Comparison of ENCODE assay signal across 17 mouse cellular contexts in the genomic region with DNA sequence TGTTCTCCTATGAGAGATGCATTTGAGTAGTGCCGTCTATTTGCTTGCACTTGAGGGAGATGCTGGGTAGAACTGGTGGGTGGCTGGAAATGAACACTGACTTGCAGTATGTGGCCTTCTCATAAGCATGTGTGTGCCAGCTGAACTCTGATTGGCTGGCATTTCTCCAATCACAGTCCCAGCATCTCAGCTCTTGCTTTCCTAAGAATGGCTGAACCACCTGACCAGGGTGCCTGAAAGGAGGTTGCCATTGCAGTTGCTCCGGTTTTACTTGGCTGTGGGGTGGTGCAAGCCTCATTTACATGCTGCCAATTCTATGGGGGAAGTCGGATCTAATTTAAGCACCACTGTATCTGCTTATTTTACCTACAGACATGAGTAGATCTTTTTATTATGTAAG.
A peak's percentile ranks its signal among the peaks of the same experiment; 100 is the strongest.
DNase-seq lines count a peak whose midpoint lies in the region; ATAC-seq and TF ChIP-seq lines count a peak whose summit lies in the region.
"Had no signal": no experiment of that assay in that cellular context is flagged by ENCODE, and none has a peak within 500 bp of the region (broad histone marks: within the 10 kb centered on the region; RNA-seq: fewer than 3 reads in every experiment).

No protein-coding gene starts in this region.

- H3K4me3 ChIP-seq in forebrain, embryonic 14.5 days (ENCODE audit: low read depth, low read length) = no peak overlapping the region
- H3K4me3 ChIP-seq in forebrain, embryonic 12.5 days (replicated peaks) = no peak overlapping the region
- no peak overlapping the region for H3K4me3 ChIP-seq in cerebellum, adult 2 months (replicated peaks; ENCODE audit: insufficient read depth, low read depth, low read length)
- no peak overlapping the region for H3K4me3 ChIP-seq in heart, embryonic 10.5 days
- H3K4me3 ChIP-seq: heart, embryonic 13.5 days; hindbrain, embryonic 10.5 days; lung, embryonic 15.5 days; neural tube, embryonic 13.5 days had no signal

- peak; percentile 71 for DNase-seq in forebrain, embryonic 14.5 days (ENCODE audit: low spot score)
- DNase-seq in cerebellum, adult 2 months = peak; percentile 42 to 58
- peak; percentile 5 to 17 for DNase-seq in frontal cortex, postnatal 14 days (ENCODE audit: low spot score in 2 of 2)
- DNase-seq in right cerebral cortex, postnatal 14 days = peak; percentile 6
- DNase-seq in heart, embryonic 10.5 days (ENCODE audit: low spot score) = no peak
- DNase-seq in kidney, adult 18-20 months = no peak
- DNase-seq in urinary bladder, adult 18-20 months (ENCODE audit: low spot score in 2 of 2) = no peak
- DNase-seq: embryo, embryonic 11 days; gastrocnemius, postnatal 14 days; kidney, postnatal 14 days; layer of hippocampus, adult 9-11 months; liver had no signal

- TF ChIP-seq CTCF in cerebellum, adult 2 months (IDR thresholded peaks at IDR 0.05; ENCODE audit: borderline replicate concordance, insufficient read depth, low read depth, low read length) = no peak

- no peaks in the 10 kb centered on the region for H3K27me3 ChIP-seq in forebrain, embryonic 14.5 days (replicated peaks; ENCODE audit: control insufficient read depth, insufficient read depth, low read length)
- H3K27me3 ChIP-seq in forebrain, embryonic 12.5 days = no peaks in the 10 kb centered on the region
- no peaks in the 10 kb centered on the region for H3K27me3 ChIP-seq in cerebellum, adult 2 months (ENCODE audit: control insufficient read depth, insufficient read depth, low read length)
- peaks cover 3% of the 10 kb centered on the region; the same call in 1 of the 2 replicates for H3K27me3 ChIP-seq in heart, embryonic 10.5 days (ENCODE audit: insufficient read depth, poor library complexity, severe bottlenecking)
- H3K27me3 ChIP-seq: lung, embryonic 15.5 days; neural tube, embryonic 13.5 days had no signal

- 44% methylated on average over 3 of the region's 3 CpGs for WGBS in forebrain, embryonic 14.5 days
- 58% methylated on average over 3 of the region's 3 CpGs for WGBS in forebrain, embryonic 12.5 days
- 16% methylated on average over 3 of the region's 3 CpGs for WGBS in cerebellum, adult 2 months
- WGBS in heart, embryonic 10.5 days = 78% methylated on average over 3 of the region's 3 CpGs

- no peak for TF ChIP-seq POLR2A in cerebellum, adult 2 months (IDR thresholded peaks at IDR 0.05; ENCODE audit: borderline replicate concordance, insufficient read depth, low read length)

- no peak overlapping the region for H3K27ac ChIP-seq in forebrain, embryonic 14.5 days (ENCODE audit: low read depth, low read length)
- no peak overlapping the region for H3K27ac ChIP-seq in forebrain, embryonic 12.5 days
- H3K27ac ChIP-seq in cerebellum, adult 2 months (ENCODE audit: insufficient read depth, low read length) = peak overlapping the region; percentile 67; the same call in 1 of the 2 replicates
- H3K27ac ChIP-seq in heart, embryonic 10.5 days = no peak overlapping the region
- H3K27ac ChIP-seq: heart, embryonic 13.5 days; hindbrain, embryonic 10.5 days; lung, embryonic 15.5 days; neural tube, embryonic 13.5 days had no signal

- no peak overlapping the region for H3K9ac ChIP-seq in forebrain, embryonic 14.5 days (ENCODE audit: low read length)
- H3K9ac ChIP-seq in forebrain, embryonic 12.5 days = no peak overlapping the region
- H3K9ac ChIP-seq: heart, embryonic 13.5 days; lung, embryonic 15.5 days; neural tube, embryonic 13.5 days had no signal

- ATAC-seq in forebrain, embryonic 14.5 days = 0 out of 2 replicates have a peak, but pooled peaks have one; percentile 32
- no peak for ATAC-seq in forebrain, embryonic 12.5 days (ENCODE audit: low FRiP score)

- 0 out of 2 replicates have a peak, but pooled peaks cover 3% of the 10 kb centered on the region for H3K4me1 ChIP-seq in forebrain, embryonic 14.5 days (ENCODE audit: control insufficient read depth, insufficient read depth, low read length)
- 0 out of 2 replicates have a peak, but pooled peaks cover 3% of the 10 kb centered on the region for H3K4me1 ChIP-seq in forebrain, embryonic 12.5 days
- H3K4me1 ChIP-seq in cerebellum, adult 2 months (ENCODE audit: control insufficient read depth, insufficient read depth, low read length) = peaks cover 35% of the 10 kb centered on the region
- H3K4me1 ChIP-seq in heart, embryonic 10.5 days = no peaks in the 10 kb centered on the region
- H3K4me1 ChIP-seq: heart, embryonic 13.5 days; hindbrain, embryonic 10.5 days; lung, embryonic 15.5 days; neural tube, embryonic 13.5 days had no signal

- H3K36me3 ChIP-seq in forebrain, embryonic 14.5 days (ENCODE audit: control insufficient read depth, insufficient read depth, low read length) = no peaks in the 10 kb centered on the region
- no peaks in the 10 kb centered on the region for H3K36me3 ChIP-seq in forebrain, embryonic 12.5 days (replicated peaks)
- H3K36me3 ChIP-seq in heart, embryonic 10.5 days = no peaks in the 10 kb centered on the region
- H3K36me3 ChIP-seq: heart, embryonic 13.5 days; hindbrain, embryonic 10.5 days; lung, embryonic 15.5 days; neural tube, embryonic 13.5 days had no signal

- no peaks in the 10 kb centered on the region for H3K9me3 ChIP-seq in forebrain, embryonic 14.5 days (replicated peaks; ENCODE audit: control insufficient read depth, low read length)
- no peaks in the 10 kb centered on the region for H3K9me3 ChIP-seq in forebrain, embryonic 12.5 days
- H3K9me3 ChIP-seq in heart, embryonic 10.5 days = no peaks in the 10 kb centered on the region
- H3K9me3 ChIP-seq: heart, embryonic 13.5 days; hindbrain, embryonic 10.5 days; lung, embryonic 15.5 days; neural tube, embryonic 13.5 days had no signal

- no peak overlapping the region for H3K4me2 ChIP-seq in forebrain, embryonic 14.5 days (ENCODE audit: low read length)
- H3K4me2 ChIP-seq in forebrain, embryonic 12.5 days = no peak overlapping the region
- H3K4me2 ChIP-seq: heart, embryonic 13.5 days; lung, embryonic 15.5 days; neural tube, embryonic 13.5 days had no signal

Comparison
In these comparisons a context has a peak if more than half of its experiments do, and no peak if none do; other contexts are left out.
1. DNase-seq: peak in forebrain, embryonic 14.5 days (single experiment), cerebellum, adult 2 months (2 of 2), frontal cortex, postnatal 14 days (2 of 2) and right cerebral cortex, postnatal 14 days (single experiment); none in heart, embryonic 10.5 days (single experiment), kidney, adult 18-20 months (single experiment) and urinary bladder, adult 18-20 months (0 of 2).